Mouse (Mus musculus) kidney, postnatal 36 days (tissue): ENCODE data around the gene Rreb1.

Experiments used
- DNase-seq, 2 experiments: peaks; one replicate each; pipeline ENCODE4 v3.0.0; 2021 to 2022; ENCODE audit warnings: mixed read lengths in 2 of 2

Gene Rreb1

GRCm38 (mm10) chr13:37779251-37779667 is 1.1 kb downstream of the Rreb1 start:
- peak in 1 of 2 experiments; percentile 32 for DNase-seq

- no peak for DNase-seq
These were observed 3.4 kb downstream of the Rreb1 start for GRCm38 (mm10) chr13:37781557-37781956.

- no peak for DNase-seq
These were observed 3.9 kb downstream of the Rreb1 start for GRCm38 (mm10) chr13:37782144-37782543.

GRCm38 (mm10) chr13:37783676-37784075 is 5.5 kb downstream of the Rreb1 start:
- DNase-seq: no peak

GRCm38 (mm10) chr13:37784226-37784625 is 6.0 kb downstream of the Rreb1 start:
- no peak for DNase-seq

- no peak for DNase-seq
These were observed 14.6 kb downstream of the Rreb1 start for GRCm38 (mm10) chr13:37792739-37793336.

GRCm38 (mm10) chr13:37798811-37799210 is 20.6 kb downstream of the Rreb1 start:
- no peak for DNase-seq

- no peak for DNase-seq
These were observed 21.2 kb downstream of the Rreb1 start for GRCm38 (mm10) chr13:37799413-37799812.

- DNase-seq: no peak
These were observed 23.2 kb downstream of the Rreb1 start for GRCm38 (mm10) chr13:37801101-37802075.

- DNase-seq: peak; percentile 41
These were observed 24.2 kb downstream of the Rreb1 start for GRCm38 (mm10) chr13:37802246-37803003.

GRCm38 (mm10) chr13:37803244-37803643 is 25.0 kb downstream of the Rreb1 start:
- no peak for DNase-seq

- no peak for DNase-seq
These were observed 25.8 kb downstream of the Rreb1 start for GRCm38 (mm10) chr13:37804023-37804422.

- DNase-seq: no peak
These were observed 36.8 kb downstream of the Rreb1 start for GRCm38 (mm10) chr13:37815001-37815400.

- DNase-seq: no peak
These were observed 38.5 kb downstream of the Rreb1 start for GRCm38 (mm10) chr13:37816736-37817135.

GRCm38 (mm10) chr13:37821413-37821812 is 43.2 kb downstream of the Rreb1 start:
- DNase-seq: peak; percentile 37 to 38

GRCm38 (mm10) chr13:37824331-37824920 is 46.2 kb downstream of the Rreb1 start:
- DNase-seq: peak; percentile 45 to 53

- DNase-seq: peak in 1 of 2 experiments; percentile 71
These were observed 46.9 kb downstream of the Rreb1 start for GRCm38 (mm10) chr13:37824956-37825645.

- peak; percentile 62 to 71 for DNase-seq
These were observed 47.6 kb downstream of the Rreb1 start for GRCm38 (mm10) chr13:37825646-37826280.

GRCm38 (mm10) chr13:37826281-37826993 is 48.2 kb downstream of the Rreb1 start:
- DNase-seq: peak; percentile 89 to 90

- DNase-seq: no peak
These were observed 48.7 kb downstream of the Rreb1 start for GRCm38 (mm10) chr13:37826994-37827262.
